Mouse (Mus musculus) layer of hippocampus, adult 9-11 months (tissue): ENCODE results near the gene Oasl1.
"Not testable (repeated sequence)": the region's sequence is repeated elsewhere in the genome, so short reads cannot be mapped to it uniquely, and the experiment has no call there.

Source experiments
- DNase-seq: peaks from one replicate; pipeline ENCODE4 v3.0.0; 2022

Oasl1 gene

GRCm38 (mm10) chr5:114922998-114923473 lies at the start of gene Oasl1:
Gene Oasl1, plus strand, starts transcription at chr5:114923240.
- no peak for DNase-seq

- no peak for DNase-seq
Observed at GRCm38 (mm10) chr5:114875858-114876257, 47.2 kb upstream of the Oasl1 start.

GRCm38 (mm10) chr5:114876331-114876730 lies 46.7 kb upstream of the Oasl1 start:
- DNase-seq, result no peak

GRCm38 (mm10) chr5:114877487-114877886 lies 45.6 kb upstream of the Oasl1 start:
- DNase-seq, result no peak

- no peak for DNase-seq
Observed at GRCm38 (mm10) chr5:114879399-114879798, 43.6 kb upstream of the Oasl1 start.

GRCm38 (mm10) chr5:114882319-114882718 lies 40.7 kb upstream of the Oasl1 start:
- DNase-seq, result not testable (repeated sequence)

- no peak for DNase-seq
Observed at GRCm38 (mm10) chr5:114883022-114883421, 40.0 kb upstream of the Oasl1 start.

GRCm38 (mm10) chr5:114886801-114887200 lies 36.2 kb upstream of the Oasl1 start:
- no peak for DNase-seq

- DNase-seq, result no peak
Observed at GRCm38 (mm10) chr5:114888995-114889394, 34.0 kb upstream of the Oasl1 start.

- no peak for DNase-seq
Observed at GRCm38 (mm10) chr5:114895542-114895941, 27.5 kb upstream of the Oasl1 start.

GRCm38 (mm10) chr5:114896688-114897373 lies 26.2 kb upstream of the Oasl1 start, which contains the start of gene Oasl2:
Gene Oasl2, plus strand, starts transcription at chr5:114896936.
- no peak for DNase-seq

- no peak for DNase-seq
Observed at GRCm38 (mm10) chr5:114897374-114897793, 25.7 kb upstream of the Oasl1 start.

GRCm38 (mm10) chr5:114898857-114899256 lies 24.2 kb upstream of the Oasl1 start:
- DNase-seq, result no peak

GRCm38 (mm10) chr5:114902413-114902812 lies 20.6 kb upstream of the Oasl1 start:
- no peak for DNase-seq

- no peak for DNase-seq
Observed at GRCm38 (mm10) chr5:114908598-114909305, 14.3 kb upstream of the Oasl1 start.

- DNase-seq, result no peak
Observed at GRCm38 (mm10) chr5:114913686-114914085, 9.4 kb upstream of the Oasl1 start.

- DNase-seq, result peak; percentile 27
Observed at GRCm38 (mm10) chr5:114914855-114915254, 8.2 kb upstream of the Oasl1 start.

- no peak for DNase-seq
Observed at GRCm38 (mm10) chr5:114915854-114916253, 7.2 kb upstream of the Oasl1 start.

GRCm38 (mm10) chr5:114916777-114917176 lies 6.3 kb upstream of the Oasl1 start:
- no peak for DNase-seq

- DNase-seq, result not testable (repeated sequence)
Observed at GRCm38 (mm10) chr5:114917357-114917756, 5.7 kb upstream of the Oasl1 start.

- no peak for DNase-seq
Observed at GRCm38 (mm10) chr5:114921551-114922365, 1.3 kb upstream of the Oasl1 start.

- DNase-seq, result no peak
Observed at GRCm38 (mm10) chr5:114922366-114922731, 691 bp upstream of the Oasl1 start.

- no peak for DNase-seq
Observed at GRCm38 (mm10) chr5:114926153-114926684, 3.2 kb downstream of the Oasl1 start.
